Mouse (Mus musculus) erythroblast, embryonic 14.5 days (primary cell): Measurements from ENCODE around the gene Sgms1. TPM values are rescaled to one million over a fixed set of nuclear protein-coding genes. Genes with fewer than 3 reads are reported as not detected.

Experiments used
- H3K27me3 ChIP-seq: 2 replicates; pipeline ENCODE4 v1.6.1; 2012; ENCODE audit warnings: inconsistent platforms; ENCODE audit not compliant: control insufficient read depth
- H3K36me3 ChIP-seq: 2 replicates; pipeline ENCODE4 v1.6.1; 2012; ENCODE audit warnings: mild to moderate bottlenecking, inconsistent platforms; ENCODE audit not compliant: control insufficient read depth
- H3K4me1 ChIP-seq: 2 replicates; pipeline ENCODE4 v1.6.1; 2012; ENCODE audit warnings: inconsistent platforms; ENCODE audit not compliant: control insufficient read depth
- H3K4me3 ChIP-seq: replicated peaks from 2 replicates; pipeline ENCODE3; 2012; ENCODE audit warnings: moderate library complexity, mild to moderate bottlenecking, inconsistent platforms
- H3K9me3 ChIP-seq: 2 replicates; pipeline ENCODE4 v1.6.1; 2012; ENCODE audit warnings: low read length, inconsistent platforms, mixed read lengths; ENCODE audit not compliant: control insufficient read depth
- GATA1 ChIP-seq: IDR thresholded peaks from 2 replicates; pipeline ENCODE4 v1.6.1; 2012; ENCODE audit warnings: low read length, inconsistent platforms, mixed read lengths
- TAL1 ChIP-seq: IDR thresholded peaks from 3 replicates; pipeline ENCODE4 v1.6.1; 2012; ENCODE audit warnings: low read length, inconsistent platforms, mixed read lengths
- polyA plus RNA-seq: library from polyadenylated mRNA; stranded (reverse); fragments of >175 nt; gene quantifications from 2 replicates; pipeline ENCODE4 v1.2.3, GENCODE M21; 2012

Sgms1 gene
- polyA plus RNA-seq, 1 experiment, result 0.28 TPM

DNA sequence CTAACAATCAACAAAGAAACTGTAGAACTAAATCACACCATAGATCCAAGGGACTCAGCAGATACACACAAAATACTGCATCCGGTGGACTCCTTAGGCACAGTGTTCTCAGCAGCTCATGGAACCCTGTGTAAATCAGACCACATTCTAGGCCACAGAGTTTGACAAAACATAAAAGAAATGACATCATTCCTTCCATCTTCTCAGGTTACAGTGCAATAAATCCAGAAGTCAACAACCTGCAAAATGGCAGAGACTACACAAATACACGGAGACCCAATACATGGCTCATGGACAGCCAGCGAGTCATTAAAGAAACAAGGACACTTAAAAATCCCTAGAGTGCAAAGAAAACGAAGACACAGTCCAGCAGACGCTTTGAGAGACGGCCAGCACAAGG, 51.8 kb downstream of the Sgms1 start:
- Histone ChIP-seq H3K9me3 (no peaks in the 10 kb centered on the region), H3K4me3 (no peak overlapping the region), H3K27me3 (no peaks in the 10 kb centered on the region), H3K36me3 (no peaks in the 10 kb centered on the region), H3K4me1 (peaks cover 13% of the 10 kb centered on the region)
- no peak for TF ChIP-seq TAL1
- TF ChIP-seq GATA1, result no peak

DNA sequence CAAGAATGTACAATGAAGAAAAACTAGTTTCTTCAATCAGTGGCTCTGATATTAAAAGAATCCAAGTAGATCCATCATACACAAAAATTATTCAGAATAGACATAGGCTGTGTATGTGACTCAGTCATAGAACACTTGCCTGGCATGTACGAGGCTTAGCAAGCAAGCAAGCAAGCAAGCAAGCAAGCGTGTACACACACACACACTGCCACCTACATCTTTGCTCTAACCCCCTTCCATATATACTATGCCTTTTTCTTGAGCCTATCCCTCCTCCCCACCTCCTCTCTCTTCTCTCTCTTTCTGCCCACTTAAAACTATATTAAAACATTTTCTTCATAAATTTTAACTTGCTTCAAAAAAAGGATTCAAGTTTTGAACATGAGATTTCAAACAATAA, 54.8 kb downstream of the Sgms1 start:
- TF ChIP-seq TAL1 (no peak), GATA1 (no peak)
- Histone ChIP-seq H3K9me3 (no peaks in the 10 kb centered on the region), H3K4me1 (no peaks in the 10 kb centered on the region)

GRCm38 (mm10) chr19:32333544-32333943, 56.0 kb downstream of the Sgms1 start:
- H3K4me3 ChIP-seq, result no peak overlapping the region
- H3K36me3 ChIP-seq, result no peaks in the 10 kb centered on the region
- no peaks in the 10 kb centered on the region for H3K27me3 ChIP-seq
- no peaks in the 10 kb centered on the region for H3K9me3 ChIP-seq
- H3K4me1 ChIP-seq, result no peaks in the 10 kb centered on the region; the same call in 1 of the 2 replicates
- TF ChIP-seq GATA1, result no peak
- no peak for TF ChIP-seq TAL1

More for the DNA sequence above, 54.8 kb downstream of the Sgms1 start:
- Histone ChIP-seq H3K4me3 (no peak overlapping the region), H3K36me3 (no peaks in the 10 kb centered on the region), H3K27me3 (no peaks in the 10 kb centered on the region)

DNA sequence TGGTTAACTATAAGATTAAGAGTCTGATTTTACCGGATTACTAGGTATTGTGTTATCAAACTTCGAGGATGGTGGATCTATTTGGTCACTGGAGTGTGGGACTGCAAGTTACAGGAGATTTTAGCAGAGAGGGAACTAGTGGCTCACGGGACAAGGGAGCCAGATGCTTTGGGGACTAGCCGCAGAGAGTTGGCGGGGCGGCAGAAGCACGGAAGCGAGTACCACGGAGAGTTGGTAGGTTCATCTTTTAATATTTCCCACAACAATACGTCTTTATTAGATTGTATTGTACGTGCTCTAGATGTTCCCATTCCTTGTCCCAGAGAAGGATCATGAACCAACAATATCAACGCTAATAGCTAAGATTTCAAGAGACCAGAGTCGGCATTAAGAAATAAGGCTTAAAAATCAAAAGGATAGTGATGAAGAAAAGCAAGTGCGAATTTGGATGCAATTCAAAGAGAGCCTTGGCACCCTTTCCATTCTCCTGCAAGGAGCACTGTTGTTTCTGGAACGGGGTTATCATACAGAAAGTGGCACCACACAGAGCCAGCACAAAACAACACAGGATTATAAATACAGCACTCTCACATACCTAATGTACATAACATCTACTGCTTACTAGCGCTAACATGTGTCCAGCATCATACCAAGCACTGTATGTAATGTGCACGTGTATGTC, 56.6 kb downstream of the Sgms1 start:
- H3K9me3 ChIP-seq, result no peaks in the 10 kb centered on the region
- no peaks in the 10 kb centered on the region for H3K36me3 ChIP-seq
- H3K4me1 ChIP-seq, result no peaks in the 10 kb centered on the region; the same call in 1 of the 2 replicates
- no peaks in the 10 kb centered on the region for H3K27me3 ChIP-seq
- TF ChIP-seq GATA1, result no peak
- TF ChIP-seq TAL1, result no peak
- no peak overlapping the region for H3K4me3 ChIP-seq

DNA sequence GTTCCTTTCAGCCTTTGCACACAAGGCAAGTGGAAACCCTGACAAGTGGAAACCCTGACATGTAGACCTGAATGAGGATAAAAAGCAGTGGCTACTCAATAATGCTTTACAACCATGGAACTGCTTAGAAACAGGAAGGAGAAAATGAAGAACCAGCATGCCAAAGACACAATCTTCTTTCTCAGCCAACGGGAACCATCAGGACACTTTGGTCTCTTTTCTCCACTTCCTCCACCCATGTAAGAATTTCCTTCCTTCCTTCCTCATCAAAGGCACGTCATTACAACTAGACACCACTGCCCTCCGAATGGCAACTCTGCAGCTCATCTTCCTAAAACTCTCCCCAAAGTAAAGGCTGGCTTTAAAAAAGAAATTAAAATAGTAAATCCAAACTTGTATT, 59.3 kb downstream of the Sgms1 start:
- Histone ChIP-seq H3K36me3 (no peaks in the 10 kb centered on the region), H3K4me3 (no peak overlapping the region), H3K4me1 (no peaks in the 10 kb centered on the region; the same call in 1 of the 2 replicates), H3K9me3 (no peaks in the 10 kb centered on the region), H3K27me3 (no peaks in the 10 kb centered on the region)
- no peak for TF ChIP-seq GATA1
- TF ChIP-seq TAL1, result no peak

GRCm38 (mm10) chr19:32329511-32329910, 60.0 kb downstream of the Sgms1 start:
- no peaks in the 10 kb centered on the region; the same call in 1 of the 2 replicates for H3K4me1 ChIP-seq
- H3K27me3 ChIP-seq, result no peaks in the 10 kb centered on the region
- no peaks in the 10 kb centered on the region for H3K36me3 ChIP-seq
- no peak for TF ChIP-seq GATA1
- TF ChIP-seq TAL1, result no peak
- H3K9me3 ChIP-seq, result no peaks in the 10 kb centered on the region
- no peak overlapping the region for H3K4me3 ChIP-seq

- Histone ChIP-seq H3K4me1 (no peaks in the 10 kb centered on the region; the same call in 1 of the 2 replicates), H3K27me3 (no peaks in the 10 kb centered on the region), H3K4me3 (no peak overlapping the region), H3K9me3 (no peaks in the 10 kb centered on the region), H3K36me3 (no peaks in the 10 kb centered on the region)
- no peak for TF ChIP-seq GATA1
- no peak for TF ChIP-seq TAL1
These were observed 61.3 kb downstream of the Sgms1 start for GRCm38 (mm10) chr19:32328089-32328828.

DNA sequence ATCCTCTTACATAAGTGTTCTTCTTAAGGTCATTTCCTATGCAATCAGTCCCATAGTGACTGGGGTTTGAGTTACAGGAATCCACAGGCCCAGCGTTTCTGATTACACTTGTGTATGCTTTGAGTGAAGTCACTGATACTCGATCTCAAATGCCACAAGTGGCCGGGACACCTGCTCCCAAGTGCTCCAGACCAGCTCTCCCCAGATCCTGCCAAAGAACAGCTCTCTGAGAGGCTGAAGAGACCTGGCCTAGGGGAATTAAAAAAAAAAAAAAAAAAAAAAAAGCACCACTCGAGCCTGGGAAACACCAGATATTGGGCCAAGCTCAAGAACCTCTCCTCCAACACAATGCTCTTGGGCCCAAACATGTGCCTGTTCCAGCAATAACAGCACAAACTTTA, 62.9 kb downstream of the Sgms1 start:
- H3K4me3 ChIP-seq, result no peak overlapping the region
- no peak for TF ChIP-seq TAL1
- no peak for TF ChIP-seq GATA1
- no peaks in the 10 kb centered on the region for H3K36me3 ChIP-seq
- no peaks in the 10 kb centered on the region; the same call in 1 of the 2 replicates for H3K4me1 ChIP-seq
- no peaks in the 10 kb centered on the region for H3K9me3 ChIP-seq
- H3K27me3 ChIP-seq, result no peaks in the 10 kb centered on the region

DNA sequence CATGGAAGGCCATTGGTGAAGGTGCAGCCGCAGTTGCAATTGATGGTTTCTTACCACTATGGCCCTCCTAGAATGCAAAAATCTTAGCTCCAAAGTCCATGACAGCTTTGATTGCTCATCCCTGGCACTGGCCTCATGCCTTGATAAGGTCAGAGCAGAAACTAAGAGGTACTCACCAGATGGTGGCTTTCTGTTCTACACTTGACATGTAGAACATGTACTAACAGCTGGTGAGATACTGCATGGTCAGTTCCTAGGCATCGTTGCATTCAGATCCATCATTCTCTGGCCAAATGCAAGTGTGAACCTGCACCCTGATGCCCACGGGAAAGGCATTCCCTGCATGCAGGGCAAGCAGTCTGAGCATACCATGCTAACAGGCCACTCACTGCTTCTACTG, 63.4 kb downstream of the Sgms1 start:
- Histone ChIP-seq H3K36me3 (no peaks in the 10 kb centered on the region), H3K4me1 (no peaks in the 10 kb centered on the region; the same call in 1 of the 2 replicates), H3K9me3 (no peaks in the 10 kb centered on the region), H3K27me3 (no peaks in the 10 kb centered on the region), H3K4me3 (no peak overlapping the region)
- TF ChIP-seq TAL1, result no peak
- no peak for TF ChIP-seq GATA1
